Mouse (Mus musculus) retina, adult 2 months (tissue): Measurements from ENCODE around the gene Rps11.
"Not testable (repeated sequence)": the region's sequence is repeated elsewhere in the genome, so short reads cannot be mapped to it uniquely, and the experiment has no call there.

Source experiments
- DNase-seq: peaks from one replicate; pipeline ENCODE4 v3.0.0-alpha.2; 2012; ENCODE audit warnings: low read depth, low spot score

Rps11 gene

GRCm38 (mm10) chr7:45111940-45112339 lies 12.3 kb downstream of the Rps11 start:
- no peak for DNase-seq

GRCm38 (mm10) chr7:45110089-45110488 lies 14.2 kb downstream of the Rps11 start:
- not testable (repeated sequence) for DNase-seq

GRCm38 (mm10) chr7:45107052-45107645 lies 17.1 kb downstream of the Rps11 start:
- no peak for DNase-seq

- DNase-seq: no peak
These were observed 17.8 kb downstream of the Rps11 start for GRCm38 (mm10) chr7:45106441-45106840.

- no peak for DNase-seq
These were observed 18.7 kb downstream of the Rps11 start for GRCm38 (mm10) chr7:45105491-45105890.

- no peak for DNase-seq
These were observed 19.3 kb downstream of the Rps11 start for GRCm38 (mm10) chr7:45104941-45105340.

GRCm38 (mm10) chr7:45103652-45104180 lies 20.5 kb downstream of the Rps11 start, which contains the start of gene Fcgrt:
Gene Fcgrt, minus strand, starts transcription at chr7:45103851.
- no peak for DNase-seq

- DNase-seq: no peak
These were observed 21.2 kb downstream of the Rps11 start for GRCm38 (mm10) chr7:45102940-45103585.

GRCm38 (mm10) chr7:45102441-45102840 lies 21.8 kb downstream of the Rps11 start:
- DNase-seq: no peak

- DNase-seq: no peak
These were observed 24.2 kb downstream of the Rps11 start for GRCm38 (mm10) chr7:45100046-45100445.

- no peak for DNase-seq
These were observed 25.5 kb downstream of the Rps11 start for GRCm38 (mm10) chr7:45098541-45099240.

- DNase-seq: no peak
These were observed 26.8 kb downstream of the Rps11 start for GRCm38 (mm10) chr7:45097479-45097878.

- not testable (repeated sequence) for DNase-seq
These were observed 28.3 kb downstream of the Rps11 start for GRCm38 (mm10) chr7:45095965-45096364.

GRCm38 (mm10) chr7:45095367-45095766 lies 28.9 kb downstream of the Rps11 start:
- DNase-seq: no peak

GRCm38 (mm10) chr7:45094121-45094520 lies 30.1 kb downstream of the Rps11 start:
- DNase-seq: no peak

- no peak for DNase-seq
These were observed 30.7 kb downstream of the Rps11 start for GRCm38 (mm10) chr7:45093516-45093905.

GRCm38 (mm10) chr7:45092828-45093515 lies 31.3 kb downstream of the Rps11 start:
- DNase-seq: no peak

GRCm38 (mm10) chr7:45092048-45092447 lies 32.2 kb downstream of the Rps11 start, which contains the start of gene Rcn3:
Gene Rcn3, minus strand, starts transcription at chr7:45092221.
- no peak for DNase-seq

GRCm38 (mm10) chr7:45091001-45091990 lies 32.9 kb downstream of the Rps11 start:
- no peak for DNase-seq

GRCm38 (mm10) chr7:45090251-45090977 lies 33.8 kb downstream of the Rps11 start:
- DNase-seq: no peak
